Mouse (Mus musculus) kidney, postnatal 25 days (tissue): ENCODE results near the gene Cryzl1.

Experiments
- DNase-seq, 2 experiments: peaks; one replicate each; pipeline ENCODE4 v3.0.0; 2021; ENCODE audit warnings: mixed read lengths in 2 of 2

Gene Cryzl1

GRCm38 (mm10) chr16:91728123-91729065 lies at the start of gene Cryzl1:
TSS of gene Cryzl1 (minus strand) at chr16:91728975.
- peak; percentile 99 to 100 for DNase-seq

- DNase-seq: no peak
Observed at GRCm38 (mm10) chr16:91772586-91772985, 43.8 kb upstream of the Cryzl1 start.

- DNase-seq: no peak
Observed at GRCm38 (mm10) chr16:91771334-91771733, 42.6 kb upstream of the Cryzl1 start.

GRCm38 (mm10) chr16:91770662-91771061 lies 41.9 kb upstream of the Cryzl1 start:
- no peak for DNase-seq

GRCm38 (mm10) chr16:91769911-91770310 lies 41.1 kb upstream of the Cryzl1 start:
- no peak for DNase-seq

GRCm38 (mm10) chr16:91768586-91768985 lies 39.8 kb upstream of the Cryzl1 start:
- no peak for DNase-seq

GRCm38 (mm10) chr16:91767165-91767701 lies 38.5 kb upstream of the Cryzl1 start:
- DNase-seq: peak in 1 of 2 experiments; percentile 19

- DNase-seq: no peak
Observed at GRCm38 (mm10) chr16:91765816-91766210, 37.0 kb upstream of the Cryzl1 start.

GRCm38 (mm10) chr16:91765121-91765815 lies 36.5 kb upstream of the Cryzl1 start:
- DNase-seq: no peak

- no peak for DNase-seq
Observed at GRCm38 (mm10) chr16:91764414-91764813, 35.6 kb upstream of the Cryzl1 start.

GRCm38 (mm10) chr16:91763975-91764374 lies 35.2 kb upstream of the Cryzl1 start:
- DNase-seq: no peak

- no peak for DNase-seq
Observed at GRCm38 (mm10) chr16:91762476-91762875, 33.7 kb upstream of the Cryzl1 start.

- no peak for DNase-seq
Observed at GRCm38 (mm10) chr16:91761761-91762160, 33.0 kb upstream of the Cryzl1 start.

GRCm38 (mm10) chr16:91761202-91761601 lies 32.4 kb upstream of the Cryzl1 start:
- no peak for DNase-seq

- no peak for DNase-seq
Observed at GRCm38 (mm10) chr16:91754957-91755356, 26.2 kb upstream of the Cryzl1 start.

- DNase-seq: no peak
Observed at GRCm38 (mm10) chr16:91753611-91754010, 24.8 kb upstream of the Cryzl1 start.

- DNase-seq: no peak
Observed at GRCm38 (mm10) chr16:91751644-91752385, 23.0 kb upstream of the Cryzl1 start.

- DNase-seq: no peak
Observed at GRCm38 (mm10) chr16:91747567-91747966, 18.8 kb upstream of the Cryzl1 start.

GRCm38 (mm10) chr16:91746101-91746950 lies 17.6 kb upstream of the Cryzl1 start:
- DNase-seq: peak in 1 of 2 experiments; percentile 50

GRCm38 (mm10) chr16:91743055-91743454 lies 14.3 kb upstream of the Cryzl1 start:
- no peak for DNase-seq

GRCm38 (mm10) chr16:91740918-91741255 lies 12.1 kb upstream of the Cryzl1 start:
- DNase-seq: no peak
